ENCODE assay signal across 8 mouse cellular contexts in the genomic region with DNA sequence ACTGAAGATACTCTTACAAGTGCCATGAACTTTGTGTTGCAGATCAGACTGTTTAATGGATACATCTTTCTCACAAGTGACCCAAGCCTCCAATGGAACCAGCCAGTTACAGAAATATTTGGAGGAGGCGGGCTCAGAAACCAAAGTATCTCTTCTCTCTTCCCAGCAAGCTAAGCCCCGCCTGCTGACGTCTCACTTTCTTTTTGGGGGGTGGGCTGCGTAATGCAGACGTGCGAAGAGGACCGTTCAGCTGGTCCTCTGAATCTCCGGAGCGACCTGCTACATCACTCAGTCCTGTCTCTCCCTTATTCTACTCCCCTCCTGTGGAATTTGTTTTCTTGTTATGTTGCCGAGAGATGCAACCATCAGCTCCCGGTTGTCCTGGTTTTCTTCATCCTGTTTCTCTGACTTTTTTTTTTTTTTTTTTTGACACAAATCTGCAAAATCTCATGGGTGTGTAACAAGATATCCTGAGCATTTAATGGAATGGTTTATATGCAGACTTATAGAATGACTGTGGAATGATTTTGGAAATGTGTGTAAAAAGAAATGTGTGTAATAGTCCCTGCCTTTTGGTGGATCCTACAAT. TPM values are rescaled to one million over a fixed set of nuclear protein-coding genes. Genes with fewer than 3 reads are reported as not detected.
DNase-seq lines count a peak whose midpoint lies in the region; ATAC-seq and TF ChIP-seq lines count a peak whose summit lies in the region.

No protein-coding gene starts in this region.

- no peak overlapping the region for H3K9ac ChIP-seq in intestine, embryonic 16.5 days (ENCODE audit: low read depth, low read length)

- peaks cover 8% of the 10 kb centered on the region for H3K4me1 ChIP-seq in intestine, embryonic 16.5 days (ENCODE audit: control insufficient read depth, insufficient read depth, low read length)
- H3K4me1 ChIP-seq in midbrain, embryonic 10.5 days = peaks cover 41% of the 10 kb centered on the region

- 5% methylated on average over 11 of the region's 11 CpGs for WGBS in intestine, embryonic 16.5 days
- under 1% methylated on average over 11 of the region's 11 CpGs for WGBS in midbrain, embryonic 10.5 days

- peaks cover 3% of the 10 kb centered on the region; the same call in 1 of the 2 replicates for H3K27me3 ChIP-seq in intestine, embryonic 16.5 days (replicated peaks; ENCODE audit: control insufficient read depth, insufficient read depth, low read length)
- peaks cover 19% of the 10 kb centered on the region for H3K27me3 ChIP-seq in midbrain, embryonic 10.5 days (ENCODE audit: low read depth, poor library complexity, severe bottlenecking)

- peak overlapping the region; percentile 68 for H3K4me3 ChIP-seq in gastrocnemius, adult 2 months
- H3K4me3 ChIP-seq in intestine, embryonic 16.5 days (ENCODE audit: low read length) = peak overlapping the region; percentile 45
- peak overlapping the region; percentile 49 for H3K4me3 ChIP-seq in midbrain, embryonic 10.5 days

- intact Hi-C loops in heart, postnatal 25 days (cut with DNase I) = loop anchor here (2.0 kb wide), 1 partner anchor 20 kb away; no protein-coding TSS in a partner anchor
- intact Hi-C loops in gastrocnemius, adult 2 months (cut with DNase I) = no loop called here
- intact Hi-C loops in left cerebral cortex, postnatal 25 days (cut with DNase I) = loop anchor here (5.0 kb wide), 1 partner anchor 41 kb away; a partner anchor contains a TSS

- ATAC-seq in intestine, embryonic 16.5 days = peak; percentile 69

- H3K27ac ChIP-seq in gastrocnemius, adult 2 months = peak overlapping the region; percentile 40; the same call in 1 of the 2 replicates
- H3K27ac ChIP-seq in intestine, embryonic 16.5 days (ENCODE audit: low read length) = no peak overlapping the region
- H3K27ac ChIP-seq in midbrain, embryonic 10.5 days (replicated peaks) = peak overlapping the region; percentile 71

- H3K9me3 ChIP-seq in intestine, embryonic 16.5 days (ENCODE audit: control insufficient read depth, low read length) = no peaks in the 10 kb centered on the region
- H3K9me3 ChIP-seq in midbrain, embryonic 10.5 days (replicated peaks) = no peaks in the 10 kb centered on the region

- peak overlapping the region; percentile 41 for H3K4me2 ChIP-seq in intestine, embryonic 16.5 days (ENCODE audit: low read depth, low read length)

- H3K36me3 ChIP-seq in intestine, embryonic 16.5 days (ENCODE audit: control insufficient read depth, insufficient read depth, low read length) = no peaks in the 10 kb centered on the region
- H3K36me3 ChIP-seq in midbrain, embryonic 10.5 days = no peaks in the 10 kb centered on the region

- no peak for TF ChIP-seq CTCF in gastrocnemius, adult 2 months (IDR thresholded peaks at IDR 0.05)

- DNase-seq in heart, adult 11 months = peak; percentile 97
- no peak for DNase-seq in heart, postnatal 25 days (ENCODE audit: low spot score)
- DNase-seq in cerebellum, postnatal 25 days = peak; percentile 88 to 91
- DNase-seq in gastrocnemius, adult 2 months = peak; percentile 43
- DNase-seq in left cerebral cortex, postnatal 25 days (ENCODE audit: low spot score in 2 of 2) = peak; percentile 81 to 93
- DNase-seq in midbrain, embryonic 10.5 days (ENCODE audit: low spot score) = peak; percentile 79
- peak; percentile 29 to 42 for DNase-seq in spleen, postnatal 36 days (ENCODE audit: low spot score in 2 of 2)

RNA-seq across cellular contexts. Expression of a gene that starts 40.3 kb away (rescaled TPM):
- 1 to 10 TPM; 1.8 to 2.2 TPM for total RNA-seq in heart, postnatal 25 days (2021)
- 1 to 10 TPM; 1.7 to 7.6 TPM for total RNA-seq in gastrocnemius, adult 2 months (2021)
- polyA plus RNA-seq in intestine, embryonic 16.5 days (2015; fragmentation: Nextera tagmentation; extraction: Ambion mirVana) = 8.9 and 9.5 TPM in 2 replicates
- total RNA-seq in left cerebral cortex, postnatal 25 days (2021) = 100 to 1,000 TPM; 142 to 156 TPM
- polyA plus RNA-seq in midbrain, embryonic 10.5 days (2016; fragmentation: Nextera tagmentation; extraction: Ambion mirVana) = 42.0 and 63.0 TPM in 2 replicates

RNA-seq across cellular contexts. Expression of a gene that starts 53.8 kb away (rescaled TPM):
- not detected for total RNA-seq in heart, postnatal 25 days (2021)
- total RNA-seq in gastrocnemius, adult 2 months (2021) = not detected
- 0.06 and 0.18 TPM in 2 replicates for polyA plus RNA-seq in intestine, embryonic 16.5 days (2015; fragmentation: Nextera tagmentation; extraction: Ambion mirVana)
- total RNA-seq in left cerebral cortex, postnatal 25 days (2021) = under 1 TPM in 1 of 2 experiments, not detected in 1; 0.16 TPM
- 0.09 and 0.32 TPM in 2 replicates for polyA plus RNA-seq in midbrain, embryonic 10.5 days (2016; fragmentation: Nextera tagmentation; extraction: Ambion mirVana)

RNA-seq across cellular contexts. Expression of a gene that starts 58.6 kb away (rescaled TPM):
- total RNA-seq in heart, postnatal 25 days (2021) = 10 to 100 TPM; 31.8 to 37.0 TPM
- total RNA-seq in gastrocnemius, adult 2 months (2021) = 10 to 100 TPM; 26.4 to 29.1 TPM
- 3.3 and 3.4 TPM in 2 replicates for polyA plus RNA-seq in intestine, embryonic 16.5 days (2015; fragmentation: Nextera tagmentation; extraction: Ambion mirVana)
- total RNA-seq in left cerebral cortex, postnatal 25 days (2021) = 10 to 100 TPM; 27.1 to 28.6 TPM
- 2.0 and 2.4 TPM in 2 replicates for polyA plus RNA-seq in midbrain, embryonic 10.5 days (2016; fragmentation: Nextera tagmentation; extraction: Ambion mirVana)

Comparison
In these comparisons a context has a peak if more than half of its experiments do, and no peak if none do; other contexts are left out.
1. RNA of a gene that starts 40.3 kb away (total RNA-seq): 142 to 156 TPM in left cerebral cortex, postnatal 25 days; 1.7 to 7.6 TPM in gastrocnemius, adult 2 months and 1.8 to 2.2 TPM in heart, postnatal 25 days; every median in the first group is over 10 times any median in the second.
2. Peak in every context shown above with its lines, with median percentiles within 50 percentile points of each other: H3K4me3 ChIP-seq.